Mouse (Mus musculus): Measurements from ENCODE around the gene 9930021J03Rik.

- TF ChIP-seq CTCF (IDR thresholded peaks at IDR 0.05; ENCODE audit: extremely low read depth, insufficient read depth, insufficient read length, insufficient replicate concordance) (no peak), POLR2A (IDR thresholded peaks at IDR 0.05; ENCODE audit: low read depth, low read length) (no peak)
Observed at GRCm38 (mm10) chr19:29803946-29804345, 1.8 kb downstream of the 9930021J03Rik start.

Measured in spleen, adult 2 months (tissue).